Mouse (Mus musculus): Measurements from ENCODE around the gene Thnsl1. TPM values are rescaled to one million over a fixed set of nuclear protein-coding genes. Genes with fewer than 3 reads are reported as not detected.

Gene Thnsl1
- polyA plus RNA-seq, 1 experiment from 2014 or later: 7.7 TPM

Other genes starting within 250 kb of the Thnsl1 start
- 10.4 and 10.5 TPM in 2 replicates for gene Arhgap21, start 236.8 kb upstream of the Thnsl1 start, polyA plus RNA-seq (2015; fragmentation: Nextera tagmentation; extraction: Ambion mirVana)
- 4.9 and 10.9 TPM in 2 replicates for gene Enkur, start 359 bp upstream of the Thnsl1 start, polyA plus RNA-seq (2015; fragmentation: Nextera tagmentation; extraction: Ambion mirVana)
- gene Gpr158, start 161.8 kb downstream of the Thnsl1 start, polyA plus RNA-seq (2015; fragmentation: Nextera tagmentation; extraction: Ambion mirVana): 0.09 and 0.16 TPM in 2 replicates

All from embryonic facial prominence, embryonic 15.5 days (tissue).